Mouse (Mus musculus) olfactory bulb, adult 2 months (tissue): Measurements from ENCODE around the gene Dpp6.

Experiments used
- CTCF ChIP-seq: fragments of 200-500 bp; IDR thresholded peaks from 2 replicates; pipeline ENCODE4 v1.5.1; 2012; ENCODE audit warnings: low read depth, mild to moderate bottlenecking, low read length, moderate library complexity; ENCODE audit not compliant: insufficient read depth
- POLR2A ChIP-seq: fragments of 200-500 bp; IDR thresholded peaks from 2 replicates; pipeline ENCODE4 v1.6.1; 2012; ENCODE audit warnings: mild to moderate bottlenecking, low read depth, low read length, moderate library complexity; ENCODE audit not compliant: insufficient read depth

GRCm38 (mm10) chr5:26894346-26894745, 77.3 kb downstream of the Dpp6 start:
- TF ChIP-seq CTCF (no peak), POLR2A (no peak)
